Mouse (Mus musculus) macrophage (primary cell): Measurements from ENCODE around the gene Rpl10a. TPM values are rescaled to one million over a fixed set of nuclear protein-coding genes. Genes with fewer than 3 reads are reported as not detected.
"Not testable (repeated sequence)": the region's sequence is repeated elsewhere in the genome, so short reads cannot be mapped to it uniquely, and the experiment has no call there.

Experiments
- H3K27ac ChIP-seq: fragments of 350-480 bp; formaldehyde crosslinking; 2 replicates; pipeline ENCODE4 v1.9.0; 2021
- H3K36me3 ChIP-seq: fragments of 350-480 bp; formaldehyde crosslinking; 2 replicates; pipeline ENCODE4 v1.9.0; 2021; ENCODE audit errors: inconsistent target
- H3K4me3 ChIP-seq: fragments of 350-480 bp; formaldehyde crosslinking; 2 replicates; pipeline ENCODE4 v1.9.0; 2021; ENCODE audit errors: inconsistent target
- H3K79me2 ChIP-seq: fragments of 350-480 bp; formaldehyde crosslinking; 2 replicates; pipeline ENCODE4 v1.9.0; 2021; ENCODE audit errors: inconsistent target
- WGBS: methylation state at CpG from one replicate; pipeline ENCODE4 v1.1.7; 2026; ENCODE audit warnings: inconsistent platforms; ENCODE audit not compliant: missing documents; 5-methylcytosine and 5-hydroxymethylcytosine counted together
- polyA plus RNA-seq: library from polyadenylated mRNA; stranded (reverse); fragments of 250-400 nt; gene quantifications from 3 replicates; pipeline ENCODE4 v1.2.4, GENCODE M21; 2018; ENCODE audit warnings: inconsistent platforms

Rpl10a gene
- polyA plus RNA-seq, 1 experiment from 2014 or later = 257 TPM

DNA sequence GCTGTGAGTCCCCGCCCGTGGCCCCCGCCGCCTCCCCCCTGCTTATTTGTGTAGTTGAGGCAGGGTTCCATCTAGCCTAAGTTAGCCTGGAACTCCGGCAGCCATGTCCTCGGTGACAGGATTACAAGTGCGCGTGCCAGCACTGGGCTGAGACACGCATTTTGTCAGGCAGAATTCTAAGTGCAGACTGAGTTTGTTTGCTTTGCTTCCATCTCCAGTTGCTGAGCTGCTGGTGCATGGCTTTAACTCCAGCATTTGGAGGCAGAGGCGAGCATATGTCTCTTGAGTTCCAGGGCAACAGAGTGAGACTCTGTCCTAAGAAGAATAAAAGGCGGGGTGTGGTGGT, 14.4 kb upstream of the Rpl10a start:
- Histone ChIP-seq H3K79me2 (peaks cover 12% of the 10 kb centered on the region; the same call in 1 of the 2 replicates), H3K27ac (peak overlapping the region; percentile 17; the same call in 1 of the 2 replicates), H3K36me3 (peaks cover 26% of the 10 kb centered on the region), H3K4me3 (peak overlapping the region; percentile 47)
- WGBS = 5% methylated on average over 10 of the region's 11 CpGs

DNA sequence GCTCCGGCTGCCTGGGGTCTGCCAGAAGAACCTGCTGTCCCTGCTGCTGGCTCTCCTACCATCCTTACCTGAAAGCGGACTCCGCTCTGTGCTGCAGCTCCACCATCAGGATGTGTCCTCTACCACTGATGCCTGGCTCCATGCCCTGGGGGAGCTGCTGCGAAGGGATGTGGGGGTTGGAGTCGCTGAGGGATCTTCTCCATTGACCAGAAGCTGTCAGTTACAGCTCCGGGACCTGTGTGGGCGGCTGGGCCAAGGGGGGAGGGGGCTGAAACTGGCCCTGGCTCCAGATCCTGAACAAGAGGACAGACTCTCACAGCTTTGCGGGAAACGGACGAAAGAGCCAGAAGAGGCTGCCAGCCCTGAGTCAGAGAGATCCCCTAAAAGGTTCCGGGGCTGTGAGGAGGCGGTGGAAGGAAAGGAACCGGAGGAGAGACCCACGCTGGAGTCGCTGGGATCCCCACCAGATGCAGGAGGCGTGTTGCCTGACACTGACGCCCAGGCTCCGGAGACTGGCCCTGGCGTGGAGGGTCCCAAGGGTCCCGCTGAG, 12.6 kb upstream of the Rpl10a start:
- Histone ChIP-seq H3K27ac (no peak overlapping the region), H3K79me2 (peaks cover 12% of the 10 kb centered on the region; the same call in 1 of the 2 replicates), H3K36me3 (peaks cover 29% of the 10 kb centered on the region), H3K4me3 (no peak overlapping the region)
- 95% methylated on average over 15 of the region's 20 CpGs for WGBS

DNA sequence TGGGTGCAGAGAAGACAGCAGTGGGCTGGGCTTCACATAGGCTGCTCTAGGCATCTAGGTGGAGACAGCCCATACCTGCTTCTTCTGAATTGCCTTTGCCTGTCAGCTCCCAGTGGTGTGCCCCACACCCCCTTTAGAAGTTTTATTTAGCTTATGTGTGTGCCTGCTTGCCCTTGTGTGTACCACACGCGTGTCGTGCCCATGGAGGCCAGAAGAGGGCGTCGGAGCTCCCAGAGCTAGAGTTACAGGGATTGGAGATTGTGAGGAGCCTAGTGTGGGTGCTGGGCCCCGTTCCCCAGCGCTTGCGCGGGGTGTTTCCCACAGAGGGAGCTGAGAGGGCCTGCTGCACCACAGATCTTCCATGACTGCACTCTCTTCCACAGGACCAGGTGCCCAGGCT, 11.8 kb upstream of the Rpl10a start:
- WGBS = 90% methylated on average over 9 of the region's 9 CpGs
- no peak overlapping the region for H3K27ac ChIP-seq
- H3K79me2 ChIP-seq = peaks cover 12% of the 10 kb centered on the region; the same call in 1 of the 2 replicates
- H3K36me3 ChIP-seq = peaks cover 37% of the 10 kb centered on the region
- no peak overlapping the region for H3K4me3 ChIP-seq

DNA sequence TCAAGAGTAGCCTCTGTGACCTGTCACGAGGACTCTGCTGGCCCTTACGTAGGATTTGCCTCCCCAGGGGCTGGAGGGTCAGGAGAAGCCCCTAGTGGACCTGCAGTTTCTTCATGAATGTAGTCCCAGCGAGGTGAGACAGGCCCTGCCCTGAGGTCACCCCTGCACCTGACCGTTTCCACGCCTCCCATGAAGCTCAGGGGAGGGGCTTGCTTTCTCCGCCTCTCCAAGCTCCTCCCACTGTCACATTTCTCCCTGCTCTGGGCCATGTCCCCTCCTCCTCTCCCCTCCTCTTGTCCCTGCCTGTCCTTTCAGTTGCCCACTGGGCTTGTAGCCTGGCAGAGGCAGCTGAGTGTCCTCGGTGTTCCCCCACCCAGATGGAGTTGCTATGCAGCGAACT, 11.2 kb upstream of the Rpl10a start:
- peaks cover 39% of the 10 kb centered on the region for H3K36me3 ChIP-seq
- H3K79me2 ChIP-seq = peaks cover 12% of the 10 kb centered on the region; the same call in 1 of the 2 replicates
- no peak overlapping the region for H3K4me3 ChIP-seq
- 93% methylated on average over 8 of the region's 8 CpGs for WGBS
- no peak overlapping the region for H3K27ac ChIP-seq

DNA sequence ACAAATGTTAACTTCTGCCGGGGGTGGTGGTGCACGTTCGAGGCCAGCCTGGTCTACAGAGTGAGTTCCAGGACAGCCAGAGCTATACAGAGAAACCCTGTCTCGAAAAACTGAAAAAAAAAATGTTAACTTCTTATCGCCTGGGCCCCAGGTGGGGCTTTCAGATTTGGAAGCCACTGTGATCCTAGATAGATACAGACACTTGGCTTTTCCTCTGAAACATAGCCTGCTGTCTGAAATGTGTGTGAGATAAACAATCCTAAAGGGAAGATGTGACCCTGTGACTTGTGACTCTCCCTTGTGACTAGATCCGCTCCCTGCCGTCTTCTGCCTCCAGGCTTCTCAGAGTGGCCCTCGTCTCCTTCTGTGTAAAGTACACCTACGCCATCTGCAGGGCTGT, 10.5 kb upstream of the Rpl10a start:
- Histone ChIP-seq H3K36me3 (peaks cover 39% of the 10 kb centered on the region), H3K4me3 (no peak overlapping the region), H3K27ac (no peak overlapping the region), H3K79me2 (peaks cover 12% of the 10 kb centered on the region; the same call in 1 of the 2 replicates)
- 92% methylated on average over 8 of the region's 9 CpGs for WGBS

DNA sequence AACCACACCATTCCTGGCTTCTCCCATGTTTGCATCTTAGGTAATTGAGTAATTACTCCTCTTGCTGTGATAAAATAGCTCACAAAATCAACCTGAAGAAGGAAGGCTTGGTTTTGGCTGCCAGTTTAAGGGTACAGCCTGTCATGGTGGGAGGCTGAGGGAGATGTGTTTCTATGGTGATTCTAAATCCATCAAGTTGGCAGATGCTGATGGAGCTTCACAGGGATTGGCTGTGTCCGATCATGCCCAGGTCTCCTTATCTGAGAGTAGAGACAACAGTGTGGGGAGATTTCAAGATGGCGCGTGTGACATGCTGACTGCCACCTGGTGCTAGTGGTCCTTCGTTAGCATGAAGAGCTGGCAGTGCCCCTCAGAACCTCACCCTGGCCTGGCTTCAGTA, 6.6 kb upstream of the Rpl10a start:
- no peaks in the 10 kb centered on the region for H3K79me2 ChIP-seq
- WGBS = 98% methylated on average over 4 of the region's 4 CpGs
- no peak overlapping the region for H3K4me3 ChIP-seq
- H3K36me3 ChIP-seq = peaks cover 30% of the 10 kb centered on the region
- no peak overlapping the region for H3K27ac ChIP-seq

DNA sequence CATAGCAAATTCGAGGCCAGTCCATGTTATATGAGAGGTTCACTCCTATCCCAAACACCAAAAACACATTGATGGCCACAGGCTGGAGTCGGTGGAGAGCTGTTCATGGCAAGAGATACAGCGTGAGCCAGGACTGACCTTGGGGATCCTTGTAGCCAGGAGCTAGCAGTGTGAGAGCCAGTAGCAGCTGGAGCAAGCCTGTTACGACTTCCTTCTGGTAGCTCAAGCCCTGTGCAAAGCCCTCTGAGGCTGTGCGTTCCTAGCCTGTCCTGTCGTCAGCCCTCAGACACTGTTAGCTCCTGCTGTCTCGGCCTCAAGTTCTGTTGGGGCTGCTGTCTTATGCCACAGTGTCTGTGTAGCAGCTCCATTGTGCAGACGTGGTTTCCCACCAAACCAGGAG, 4.5 kb upstream of the Rpl10a start:
- Histone ChIP-seq H3K4me3 (no peak overlapping the region), H3K79me2 (no peaks in the 10 kb centered on the region), H3K36me3 (peaks cover 14% of the 10 kb centered on the region; the same call in 1 of the 2 replicates), H3K27ac (no peak overlapping the region)
- 99% methylated on average over 7 of the region's 8 CpGs for WGBS

DNA sequence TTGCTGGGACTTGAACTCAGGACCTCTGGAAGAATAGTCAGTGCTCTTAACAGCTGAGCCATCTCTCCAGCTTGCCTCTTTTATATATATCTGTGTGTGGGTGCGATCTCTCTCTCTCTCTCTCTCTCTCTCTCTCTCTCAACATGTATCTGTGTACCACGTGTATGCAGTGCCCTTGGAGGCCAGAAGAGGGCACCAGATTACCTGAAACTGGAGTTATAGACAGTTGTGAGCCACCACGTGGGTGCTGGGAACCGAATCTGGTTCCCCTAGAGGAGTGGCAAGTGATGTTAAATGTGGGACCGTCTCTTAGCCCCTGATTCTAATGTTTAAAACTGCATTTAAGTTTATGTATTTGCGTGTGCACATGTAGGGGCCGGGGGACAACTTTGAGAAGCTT, 3.9 kb upstream of the Rpl10a start:
- not testable (repeated sequence) for H3K4me3 ChIP-seq, H3K79me2 ChIP-seq, H3K27ac ChIP-seq
- H3K36me3 ChIP-seq = peaks cover 12% of the 10 kb centered on the region; the same call in 1 of the 2 replicates
- 100% methylated on average over 7 of the region's 7 CpGs for WGBS

DNA sequence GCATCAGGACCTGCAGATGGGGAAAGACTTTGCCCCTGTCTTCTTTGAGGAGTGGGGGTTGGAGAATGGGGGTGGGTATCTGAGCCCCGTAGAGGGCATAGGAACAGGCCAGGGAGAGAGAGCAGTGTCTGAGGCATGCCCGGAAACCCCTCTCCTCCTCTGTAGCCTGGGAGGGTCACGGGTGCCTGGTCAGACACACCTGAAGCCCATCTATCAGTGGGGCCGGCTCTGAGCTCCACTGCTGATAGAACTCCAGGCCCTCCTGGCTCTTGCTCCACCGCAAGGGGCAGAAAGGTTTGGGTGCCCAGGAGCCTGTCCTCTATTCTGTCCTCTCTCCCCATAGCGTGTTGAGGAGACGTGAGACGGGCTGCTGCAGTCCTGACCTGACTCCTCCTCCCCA, 2.5 kb upstream of the Rpl10a start:
- Histone ChIP-seq H3K79me2 (peaks cover 9% of the 10 kb centered on the region; the same call in 1 of the 2 replicates), H3K27ac (no peak overlapping the region), H3K36me3 (peaks cover 18% of the 10 kb centered on the region; the same call in 1 of the 2 replicates), H3K4me3 (no peak overlapping the region)
- 94% methylated on average over 7 of the region's 8 CpGs for WGBS

DNA sequence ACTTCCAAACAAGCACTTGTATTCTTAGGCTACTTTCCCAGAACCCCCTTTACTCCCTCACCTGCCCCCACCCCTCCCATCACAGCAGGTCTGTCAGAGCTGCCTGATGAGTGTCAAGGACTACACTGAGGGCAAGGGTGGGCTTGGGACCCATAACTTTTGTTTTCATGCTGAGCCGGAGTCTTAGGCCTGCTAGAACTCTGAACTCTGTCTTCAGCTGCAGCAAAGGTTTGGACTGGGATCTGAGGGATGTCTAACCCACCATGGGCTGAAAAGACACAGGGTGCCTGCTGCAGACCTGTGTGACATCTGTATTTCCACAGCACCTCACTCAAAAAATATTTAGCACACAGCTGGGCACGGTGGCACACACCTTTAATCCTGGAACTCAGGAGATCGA, 1.3 kb upstream of the Rpl10a start:
- Histone ChIP-seq H3K27ac (peak overlapping the region; percentile 94), H3K4me3 (no peak overlapping the region), H3K36me3 (peaks cover 17% of the 10 kb centered on the region), H3K79me2 (peaks cover 9% of the 10 kb centered on the region; the same call in 1 of the 2 replicates)
- 89% methylated on average over 3 of the region's 3 CpGs for WGBS

DNA sequence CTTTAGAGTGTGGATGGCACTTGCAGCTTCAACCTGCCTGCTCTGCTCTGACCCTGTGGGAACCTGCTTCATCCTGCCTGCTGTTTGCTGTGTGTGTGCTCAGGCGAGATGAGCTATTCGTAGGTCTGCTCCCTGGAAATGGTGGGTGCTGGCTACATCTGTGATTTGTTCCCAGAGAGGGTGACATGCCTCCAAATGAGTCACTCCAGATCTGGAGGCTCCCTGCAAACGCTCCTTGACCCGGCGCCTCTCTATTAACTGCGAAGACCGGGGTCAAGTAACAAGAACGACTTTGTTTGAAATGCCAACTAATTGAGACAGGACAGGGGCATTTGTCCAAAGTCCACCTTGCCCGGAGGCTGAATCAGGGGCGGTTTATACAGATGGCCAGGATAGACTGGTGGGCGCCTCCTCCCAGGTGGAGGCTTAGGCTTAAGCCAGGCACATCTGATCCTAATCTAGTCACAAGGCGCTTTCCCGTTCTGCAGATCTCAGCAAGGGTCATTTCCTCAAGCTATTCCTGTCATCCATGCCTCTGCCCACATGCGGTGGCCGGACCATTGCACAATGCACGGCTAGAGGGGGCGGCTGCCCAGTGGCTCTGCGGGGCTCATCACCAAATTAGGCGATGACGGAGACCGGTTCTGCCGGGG, 472 bp upstream of the Rpl10a start:
- peak overlapping the region; percentile 16; the same call in 1 of the 2 replicates for H3K4me3 ChIP-seq
- H3K27ac ChIP-seq = peak overlapping the region; percentile 94
- peaks cover 17% of the 10 kb centered on the region for H3K36me3 ChIP-seq
- 30% methylated on average over 22 of the region's 22 CpGs for WGBS
- H3K79me2 ChIP-seq = peaks cover 9% of the 10 kb centered on the region; the same call in 1 of the 2 replicates

DNA sequence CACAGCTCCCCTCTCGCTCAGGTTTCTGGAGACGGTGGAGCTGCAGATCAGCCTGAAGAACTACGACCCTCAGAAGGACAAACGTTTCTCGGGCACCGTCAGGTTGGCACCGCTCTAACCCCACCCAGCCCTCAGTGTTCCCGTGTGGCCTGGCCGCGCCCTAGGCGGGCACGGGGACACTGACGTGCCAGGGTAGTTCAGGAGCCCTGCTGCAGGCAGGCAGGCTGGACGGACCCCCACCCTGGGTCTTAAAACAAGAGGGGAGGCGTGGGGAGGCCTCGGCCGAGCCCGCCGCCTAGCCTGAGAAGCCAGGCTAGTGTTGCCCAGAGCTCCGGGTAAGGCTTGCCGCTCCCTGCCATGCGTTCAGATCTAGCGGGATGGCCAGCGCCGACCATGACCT, 675 bp downstream of the Rpl10a start:
- H3K36me3 ChIP-seq = peaks cover 17% of the 10 kb centered on the region
- H3K27ac ChIP-seq = peak overlapping the region; percentile 31; the same call in 1 of the 2 replicates
- H3K79me2 ChIP-seq = peaks cover 9% of the 10 kb centered on the region; the same call in 1 of the 2 replicates
- H3K4me3 ChIP-seq = peak overlapping the region; percentile 46
- 1% methylated on average over 22 of the region's 25 CpGs for WGBS

DNA sequence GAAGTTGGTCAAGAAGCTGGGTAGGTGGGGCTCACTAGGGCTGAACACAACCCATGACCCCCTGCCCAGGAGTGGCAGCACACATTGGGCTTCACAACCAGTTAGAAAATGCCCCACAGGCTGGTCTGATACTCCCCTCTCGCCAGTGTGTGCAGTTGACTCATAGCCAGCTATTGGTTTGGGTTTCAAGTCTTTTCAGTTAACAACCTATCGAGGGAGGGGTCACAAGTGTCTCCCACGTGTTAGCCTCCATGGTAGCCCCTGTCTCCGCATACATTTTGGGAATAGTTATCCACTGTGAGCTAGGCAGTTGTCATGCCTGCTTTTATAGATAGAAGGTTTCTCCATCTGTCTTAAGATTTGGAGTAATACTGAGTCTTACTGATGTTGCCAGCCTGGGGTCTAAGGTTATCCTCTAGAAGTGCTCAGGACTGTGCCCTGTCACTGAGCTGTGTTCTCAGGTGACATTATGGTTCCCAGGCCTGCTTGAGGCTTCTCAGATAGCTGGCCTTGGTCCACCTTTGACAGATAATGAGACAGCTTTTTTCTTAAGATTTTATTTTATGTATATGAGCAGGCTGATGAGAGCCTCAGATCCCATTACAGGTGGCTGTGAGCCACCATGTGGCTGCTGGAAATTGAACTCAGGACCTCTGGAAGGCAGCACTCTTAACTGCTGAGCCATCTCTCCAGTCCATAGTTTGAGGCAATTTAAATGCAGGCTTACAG, 1.4 kb downstream of the Rpl10a start:
- H3K27ac ChIP-seq = peak overlapping the region; percentile 31
- H3K79me2 ChIP-seq = peaks cover 9% of the 10 kb centered on the region; the same call in 1 of the 2 replicates
- H3K4me3 ChIP-seq = peak overlapping the region; percentile 46
- 24% methylated on average over 4 of the region's 4 CpGs for WGBS
- peaks cover 17% of the 10 kb centered on the region for H3K36me3 ChIP-seq

DNA sequence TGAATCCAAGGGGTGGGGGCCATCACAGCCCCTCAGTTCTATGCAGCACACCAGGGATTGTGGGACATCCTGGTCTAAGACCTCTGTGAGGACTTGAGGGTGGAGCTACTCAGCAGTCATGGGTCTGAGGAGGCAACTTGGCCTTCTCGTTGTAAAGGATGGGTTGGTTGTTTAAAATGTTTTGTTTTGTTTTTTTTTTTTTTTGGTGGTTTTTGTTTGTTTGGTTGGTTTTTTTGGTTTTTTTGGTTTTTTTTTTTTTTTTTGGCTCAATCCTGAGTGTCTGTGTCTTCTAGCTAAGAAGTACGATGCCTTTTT, 1.9 kb downstream of the Rpl10a start:
- WGBS = 20% methylated on average over 1 of the region's 2 CpGs
- Histone ChIP-seq H3K4me3 (peak overlapping the region; percentile 46), H3K79me2 (peaks cover 9% of the 10 kb centered on the region; the same call in 1 of the 2 replicates), H3K36me3 (peaks cover 17% of the 10 kb centered on the region), H3K27ac (0 out of 2 replicates have a peak overlapping the region, but pooled peaks have one; percentile 31)

DNA sequence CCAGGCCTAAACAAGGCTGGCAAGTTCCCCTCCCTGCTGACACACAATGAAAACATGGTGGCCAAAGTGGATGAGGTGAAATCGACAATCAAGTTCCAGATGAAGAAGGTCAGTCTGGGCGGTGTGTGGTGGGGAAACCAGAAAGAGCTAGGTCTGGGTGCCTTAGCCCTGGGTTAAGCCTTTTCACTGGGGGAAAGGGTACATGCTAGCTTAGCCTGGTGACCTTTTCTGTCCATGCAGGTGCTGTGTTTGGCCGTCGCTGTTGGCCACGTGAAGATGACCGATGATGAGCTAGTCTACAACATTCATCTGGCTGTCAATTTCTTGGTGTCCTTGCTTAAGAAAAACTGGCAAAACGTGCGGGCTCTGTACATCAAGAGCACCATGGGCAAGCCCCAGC, 2.3 kb downstream of the Rpl10a start:
- not testable (repeated sequence) for H3K27ac ChIP-seq, H3K4me3 ChIP-seq, H3K79me2 ChIP-seq
- 83% methylated on average over 3 of the region's 8 CpGs for WGBS
- peaks cover 17% of the 10 kb centered on the region for H3K36me3 ChIP-seq
